Mouse (Mus musculus) CD8-positive naive resting alpha-beta T cell, adult 2 months (primary cell): ENCODE data around the gene Atp1a2.

Source experiments
- DNase-seq, 2 experiments: peaks; one replicate each; pipeline ENCODE4 v3.0.0; 2022; ENCODE audit warnings: low read depth in 2 of 2, low spot score in 2 of 2

The Atp1a2 gene

DNA sequence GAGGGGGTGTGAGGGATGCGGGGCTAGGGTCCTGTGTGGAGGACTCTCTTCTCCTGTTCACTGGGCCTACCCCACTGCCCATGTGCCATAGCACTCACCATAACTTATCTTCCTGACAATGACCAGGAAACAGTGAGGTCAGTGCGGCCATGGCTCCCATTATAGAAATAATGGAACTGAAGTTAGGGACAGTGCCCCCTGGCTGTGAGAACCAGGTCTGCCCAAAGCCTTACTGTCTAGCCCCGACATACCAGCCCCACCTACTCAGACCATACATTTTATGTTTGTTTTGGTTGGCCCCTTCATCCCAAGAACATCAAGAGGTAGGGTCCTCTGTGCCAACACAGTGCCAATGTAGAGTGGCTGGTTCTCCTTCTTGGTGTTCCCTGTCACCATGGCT lies 7.8 kb upstream of the Atp1a2 start:
- DNase-seq = no peak

DNA sequence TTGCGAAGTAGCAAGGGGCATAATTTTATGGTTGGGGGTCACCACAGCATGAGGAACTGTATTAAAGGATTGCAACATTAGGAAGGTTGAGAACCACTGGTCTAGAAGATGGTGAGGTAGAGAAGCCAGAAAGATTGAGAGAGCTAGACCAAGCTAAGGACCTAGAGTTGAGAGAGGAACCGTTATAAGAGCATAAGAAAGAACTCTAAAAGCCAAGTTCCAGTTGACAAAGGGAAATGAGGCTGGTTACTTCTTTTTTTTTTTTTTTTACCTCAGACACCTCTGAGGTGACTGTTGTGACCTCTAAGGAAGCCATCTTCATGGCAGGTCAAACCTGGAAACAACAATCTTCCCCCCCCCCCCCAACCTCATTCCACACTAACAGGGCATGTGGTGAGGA lies 7.3 kb upstream of the Atp1a2 start:
- no peak for DNase-seq

- DNase-seq = no peak
Observed at GRCm38 (mm10) chr1:172304443-172304842, 6.6 kb upstream of the Atp1a2 start.

GRCm38 (mm10) chr1:172302851-172303250 lies 5.0 kb upstream of the Atp1a2 start:
- no peak for DNase-seq

GRCm38 (mm10) chr1:172302311-172302710 lies 4.4 kb upstream of the Atp1a2 start:
- no peak for DNase-seq

- DNase-seq = no peak
Observed at GRCm38 (mm10) chr1:172301180-172301579, 3.3 kb upstream of the Atp1a2 start.

- DNase-seq = no peak
Observed at GRCm38 (mm10) chr1:172300247-172300646, 2.4 kb upstream of the Atp1a2 start.

GRCm38 (mm10) chr1:172299528-172299927 lies 1.7 kb upstream of the Atp1a2 start:
- no peak for DNase-seq

DNA sequence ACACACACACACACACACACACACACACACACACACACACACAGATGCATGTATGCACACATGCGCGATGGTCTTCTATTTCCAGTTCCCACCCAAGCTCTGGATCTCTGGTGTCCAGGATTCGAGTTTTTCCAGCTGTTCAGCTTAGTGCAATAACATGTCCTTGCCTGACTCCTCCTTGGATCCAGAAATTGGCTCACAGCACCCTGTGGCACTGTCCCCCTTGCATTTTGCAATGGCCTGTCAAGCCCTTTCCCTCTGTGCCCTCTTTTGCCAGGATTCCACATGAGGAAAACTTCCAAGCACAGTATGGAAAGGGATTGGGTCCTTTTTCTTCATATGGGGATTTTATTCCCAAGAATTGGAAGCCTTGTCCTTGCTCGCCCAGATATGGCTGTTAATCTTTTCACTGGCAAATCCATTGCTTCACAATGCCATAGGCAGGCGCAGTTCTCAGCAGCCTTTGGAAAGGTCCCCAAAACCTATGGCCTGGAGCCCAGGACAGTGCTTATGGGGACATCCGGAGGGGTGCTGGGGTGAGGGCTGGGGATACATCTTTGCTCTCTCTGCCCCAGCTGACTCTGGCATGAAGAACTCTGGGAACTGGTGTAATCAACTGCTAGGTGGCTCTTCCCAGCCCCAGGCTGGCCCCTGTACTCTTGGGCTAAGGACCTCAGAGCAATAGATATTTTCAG lies 901 bp downstream of the Atp1a2 start:
- no peak for DNase-seq

GRCm38 (mm10) chr1:172295751-172296197 lies 2.1 kb downstream of the Atp1a2 start:
- no peak for DNase-seq

- DNase-seq = no peak
Observed at GRCm38 (mm10) chr1:172293449-172293848, 4.4 kb downstream of the Atp1a2 start.

DNA sequence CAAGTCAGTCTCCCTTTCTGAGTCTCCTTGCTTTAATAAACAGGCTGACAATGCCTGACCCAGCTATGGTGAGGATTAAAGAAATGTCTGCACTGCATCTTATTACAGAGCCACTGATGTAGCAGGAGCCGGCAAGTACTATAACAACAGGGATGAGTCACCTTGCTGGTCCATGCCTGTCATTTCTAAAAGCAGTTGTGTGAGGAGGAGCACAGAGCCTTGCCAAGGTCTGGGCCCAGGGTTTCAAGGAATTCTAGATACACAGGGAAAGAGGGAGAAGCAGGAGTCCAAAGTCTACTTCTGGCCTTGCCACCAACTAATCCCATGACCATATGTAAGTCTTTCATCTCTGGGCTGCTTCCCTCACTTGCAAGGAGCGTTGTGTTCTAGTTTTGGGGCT lies 5.0 kb downstream of the Atp1a2 start:
- DNase-seq = no peak

DNA sequence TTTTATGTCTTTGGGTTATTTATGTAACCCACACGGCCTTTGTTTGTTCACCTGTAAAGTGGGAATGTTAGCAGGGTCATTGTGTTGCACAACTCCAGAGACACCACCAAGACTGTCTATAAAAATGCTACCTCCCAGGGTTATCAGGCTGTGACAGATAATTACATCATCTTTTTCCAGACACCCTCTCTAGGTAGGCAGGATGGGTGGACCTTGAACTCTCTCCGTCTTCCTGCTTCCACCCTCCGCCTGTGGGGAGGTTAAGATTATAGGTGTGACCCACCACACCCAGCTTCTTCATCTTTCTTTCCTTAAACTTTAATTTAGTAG lies 8.3 kb downstream of the Atp1a2 start:
- no peak for DNase-seq

DNA sequence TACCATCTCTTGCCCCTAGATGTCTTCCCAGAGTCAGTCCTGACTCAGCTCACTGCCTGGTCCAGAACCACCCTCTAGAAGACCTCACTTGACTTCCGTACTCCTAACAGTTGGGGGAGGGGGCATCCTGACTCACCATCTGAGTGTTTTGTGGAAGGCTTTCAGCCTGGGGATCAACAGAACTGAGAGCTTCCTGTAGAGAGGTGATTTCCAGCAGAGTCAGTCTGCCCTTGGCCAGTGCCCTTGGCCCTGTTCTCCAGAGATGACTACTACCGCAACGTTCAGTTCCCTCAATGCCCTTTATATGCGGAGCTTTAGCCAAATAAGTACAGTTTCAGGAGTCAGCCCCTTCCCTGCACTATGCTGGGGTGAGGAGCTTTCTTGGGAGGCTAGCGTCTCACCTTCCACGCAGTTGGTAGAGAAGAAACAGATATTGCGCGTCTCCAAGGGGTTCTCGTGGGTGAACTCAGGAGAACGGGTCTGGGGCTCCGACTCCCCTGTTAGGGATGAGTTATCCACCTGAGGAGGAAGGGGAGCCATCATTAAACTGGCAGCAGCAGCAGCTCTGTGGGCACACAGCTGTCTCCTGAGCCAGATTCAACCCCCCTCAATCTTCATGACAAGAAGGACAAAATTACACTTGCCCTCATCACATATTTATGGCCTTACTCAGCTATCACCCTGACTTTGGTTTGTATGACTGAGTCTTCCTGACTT lies 8.8 kb downstream of the Atp1a2 start:
- no peak for DNase-seq

DNA sequence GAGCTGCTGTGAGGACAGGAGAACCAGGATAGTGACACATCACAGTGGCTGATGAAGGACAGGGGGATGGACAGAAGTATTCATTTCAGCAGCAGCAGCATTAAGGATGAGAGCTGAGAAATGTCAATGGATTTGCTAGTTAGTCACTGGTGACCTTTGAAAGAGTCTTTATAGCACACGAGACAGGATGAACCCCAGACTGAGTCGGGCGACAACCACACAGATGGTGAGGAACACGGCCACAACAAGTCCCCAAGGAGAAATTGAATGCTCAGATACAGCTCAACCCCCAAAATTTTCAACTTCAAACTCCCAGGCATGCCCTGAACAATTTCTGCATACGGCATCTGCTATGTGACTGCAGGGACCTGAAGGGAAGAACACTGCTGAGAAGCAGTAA lies 11.1 kb downstream of the Atp1a2 start:
- no peak for DNase-seq

DNA sequence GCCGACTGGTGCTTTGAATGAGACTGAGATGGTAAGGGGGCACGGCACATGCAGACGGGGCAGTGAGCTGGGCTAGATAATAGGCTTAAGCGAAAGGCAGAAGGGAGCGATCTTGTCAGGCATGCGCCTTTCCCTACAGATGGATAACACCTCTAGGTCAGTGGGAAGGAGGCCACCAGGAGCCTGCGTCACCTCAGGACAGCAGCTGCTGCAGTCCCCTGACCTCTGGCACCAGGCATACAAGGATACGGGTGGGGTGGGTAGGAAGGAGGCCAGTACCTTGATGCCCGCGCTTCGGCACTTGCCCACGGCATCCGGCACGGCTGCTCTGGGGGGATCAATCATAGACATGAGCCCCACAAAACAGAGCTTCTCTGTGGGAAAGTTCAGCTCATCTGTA lies 13.6 kb downstream of the Atp1a2 start:
- DNase-seq = no peak

- DNase-seq = no peak
Observed at GRCm38 (mm10) chr1:172283073-172283472, 14.8 kb downstream of the Atp1a2 start.

DNA sequence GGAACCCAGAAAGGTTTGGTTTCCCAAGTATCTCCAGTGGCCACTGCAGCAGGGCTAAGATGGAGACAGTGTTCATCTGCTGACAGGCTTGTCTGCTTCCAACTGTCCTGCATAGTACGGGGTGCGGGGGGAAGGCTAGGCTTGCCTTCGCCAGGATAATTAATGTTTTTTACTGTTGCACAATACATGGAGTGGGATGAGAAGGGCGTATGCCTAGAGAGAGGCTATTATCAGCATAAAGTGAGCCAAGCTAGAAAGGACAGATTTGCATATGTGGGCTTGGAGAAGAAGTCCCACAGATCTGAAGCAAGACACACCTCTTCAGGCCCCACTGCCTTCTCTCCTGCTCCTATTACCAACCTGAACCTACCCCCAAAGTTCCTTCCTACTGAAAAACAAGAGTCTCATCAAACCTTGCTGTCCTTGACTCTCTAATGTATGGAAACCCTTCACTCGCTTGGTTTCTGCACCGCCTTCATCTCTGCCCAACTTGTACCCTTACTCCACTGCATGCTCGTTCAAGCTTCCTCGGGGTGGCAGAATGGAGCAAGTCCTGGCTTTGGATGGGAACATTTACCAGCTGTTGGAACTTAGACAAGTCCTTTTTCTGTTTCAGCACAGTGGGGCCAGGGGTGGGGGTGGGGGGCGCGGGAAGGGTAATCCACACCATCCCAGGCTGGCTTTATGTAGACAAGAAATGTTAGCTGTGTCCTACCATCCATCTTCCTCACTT lies 16.2 kb downstream of the Atp1a2 start:
- DNase-seq = no peak

DNA sequence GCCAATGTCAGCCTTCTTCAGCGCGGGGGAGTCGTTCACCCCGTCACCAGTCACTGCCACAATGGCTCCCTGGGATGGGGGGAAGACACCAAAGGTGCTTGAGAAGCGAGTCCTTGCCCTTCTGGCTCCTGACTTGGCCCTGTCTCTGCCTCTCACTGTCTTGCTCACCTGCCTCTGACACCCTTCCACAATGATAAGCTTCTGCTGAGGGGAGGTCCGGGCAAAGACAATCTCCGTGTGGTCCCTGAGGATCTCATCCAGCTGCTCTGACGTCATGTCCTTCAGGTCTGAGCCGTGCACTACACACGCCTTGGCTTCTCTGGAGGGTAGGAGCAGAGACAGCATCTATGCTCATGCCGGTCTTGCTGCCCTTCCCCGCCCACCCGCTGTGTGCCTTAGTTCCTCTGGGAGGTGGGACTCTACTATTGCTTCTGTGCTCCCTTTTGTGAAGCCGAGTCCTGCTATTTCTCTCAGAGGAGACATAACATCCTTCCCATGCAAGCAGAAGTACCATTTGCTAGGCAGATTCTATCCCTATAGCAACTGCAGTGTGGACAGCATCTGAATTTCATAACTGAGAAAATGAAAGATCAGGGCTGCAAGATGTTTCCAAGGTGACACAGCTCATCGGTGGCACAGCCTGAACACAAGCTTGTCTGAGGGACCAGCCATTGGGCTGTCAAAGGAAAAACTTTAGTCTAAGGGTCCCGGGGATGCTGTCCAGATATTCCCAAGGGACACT lies 17.9 kb downstream of the Atp1a2 start:
- DNase-seq = no peak

- no peak for DNase-seq
Observed at GRCm38 (mm10) chr1:172278328-172278727, 19.5 kb downstream of the Atp1a2 start.

GRCm38 (mm10) chr1:172277172-172277571 lies 20.7 kb downstream of the Atp1a2 start:
- peak in 1 of 2 experiments; percentile 18 for DNase-seq

GRCm38 (mm10) chr1:172274547-172274946 lies 23.3 kb downstream of the Atp1a2 start:
- DNase-seq = no peak
